Mouse (Mus musculus): ENCODE data around the gene Tm2d1. TPM values are rescaled to one million over a fixed set of nuclear protein-coding genes. Genes with fewer than 3 reads are reported as not detected.

Tm2d1 gene
- polyA plus RNA-seq, 1 experiment = 4.0 TPM

- WGBS = 91% methylated on average over 8 of the region's 8 CpGs
- Histone ChIP-seq H3K27me3 (ENCODE audit: control insufficient read depth, insufficient read depth, low read length) (no peaks in the 10 kb centered on the region), H3K4me1 (ENCODE audit: control insufficient read depth, insufficient read depth, insufficient read length) (no peaks in the 10 kb centered on the region), H3K27ac (ENCODE audit: insufficient read depth, low read length) (no peak overlapping the region), H3K36me3 (ENCODE audit: control insufficient read depth, insufficient read depth, low read length) (no peaks in the 10 kb centered on the region), H3K4me3 (ENCODE audit: extremely low read depth, insufficient read depth, insufficient read length) (no peak overlapping the region)
- no peak for DNase-seq (ENCODE audit: low read depth in 1 of 2, low spot score in 2 of 2)
- TF ChIP-seq CTCF (IDR thresholded peaks at IDR 0.05; ENCODE audit: extremely low read depth, insufficient read depth, insufficient read length, insufficient replicate concordance) (no peak), POLR2A (IDR thresholded peaks at IDR 0.05; ENCODE audit: low read depth, low read length) (no peak)
Measured at GRCm38 (mm10) chr4:98335726-98336125, 47.4 kb downstream of the Tm2d1 start.

GRCm38 (mm10) chr4:98322223-98322622 is 60.9 kb downstream of the Tm2d1 start:
- WGBS = under 1% methylated on average over 29 of the region's 29 CpGs
- TF ChIP-seq CTCF (IDR thresholded peaks at IDR 0.05; ENCODE audit: extremely low read depth, insufficient read depth, insufficient read length, insufficient replicate concordance) = peak; percentile 95
- no peak for TF ChIP-seq POLR2A (IDR thresholded peaks at IDR 0.05; ENCODE audit: low read depth, low read length)
- 0 out of 2 replicates have a peak, but pooled peaks cover 3% of the 10 kb centered on the region for H3K27me3 ChIP-seq (ENCODE audit: control insufficient read depth, insufficient read depth, low read length)
- peak overlapping the region; percentile 37 for H3K4me3 ChIP-seq (ENCODE audit: extremely low read depth, insufficient read depth, insufficient read length)
- H3K27ac ChIP-seq (ENCODE audit: insufficient read depth, low read length) = no peak overlapping the region
- H3K36me3 ChIP-seq (ENCODE audit: control insufficient read depth, insufficient read depth, low read length) = no peaks in the 10 kb centered on the region
- peak; percentile 58 to 87 for DNase-seq (ENCODE audit: low read depth in 1 of 2, low spot score in 2 of 2)
- no peaks in the 10 kb centered on the region for H3K4me1 ChIP-seq (ENCODE audit: control insufficient read depth, insufficient read depth, insufficient read length)

- H3K27me3 ChIP-seq (ENCODE audit: control insufficient read depth, insufficient read depth, low read length) = 0 out of 2 replicates have a peak, but pooled peaks cover 3% of the 10 kb centered on the region
- no peaks in the 10 kb centered on the region for H3K4me1 ChIP-seq (ENCODE audit: control insufficient read depth, insufficient read depth, insufficient read length)
- WGBS = 27% methylated on average over 18 of the region's 18 CpGs
- peak in 1 of 2 experiments; percentile 5 for DNase-seq (ENCODE audit: low read depth in 1 of 2, low spot score in 2 of 2)
- TF ChIP-seq POLR2A (IDR thresholded peaks at IDR 0.05; ENCODE audit: low read depth, low read length) (no peak), CTCF (IDR thresholded peaks at IDR 0.05; ENCODE audit: extremely low read depth, insufficient read depth, insufficient read length, insufficient replicate concordance) (no peak)
- no peak overlapping the region for H3K27ac ChIP-seq (ENCODE audit: insufficient read depth, low read length)
- H3K36me3 ChIP-seq (ENCODE audit: control insufficient read depth, insufficient read depth, low read length) = no peaks in the 10 kb centered on the region
- H3K4me3 ChIP-seq (ENCODE audit: extremely low read depth, insufficient read depth, insufficient read length) = peak overlapping the region; percentile 37
Measured at GRCm38 (mm10) chr4:98321371-98322111, 61.6 kb downstream of the Tm2d1 start.

- DNase-seq (ENCODE audit: low read depth in 1 of 2, low spot score in 2 of 2) = no peak
- 79% methylated on average over 3 of the region's 3 CpGs for WGBS
- no peaks in the 10 kb centered on the region for H3K4me1 ChIP-seq (ENCODE audit: control insufficient read depth, insufficient read depth, insufficient read length)
- H3K27ac ChIP-seq (ENCODE audit: insufficient read depth, low read length) = no peak overlapping the region
- no peak overlapping the region for H3K4me3 ChIP-seq (ENCODE audit: extremely low read depth, insufficient read depth, insufficient read length)
- no peaks in the 10 kb centered on the region for H3K36me3 ChIP-seq (ENCODE audit: control insufficient read depth, insufficient read depth, low read length)
- 0 out of 2 replicates have a peak, but pooled peaks cover 3% of the 10 kb centered on the region for H3K27me3 ChIP-seq (ENCODE audit: control insufficient read depth, insufficient read depth, low read length)
- TF ChIP-seq CTCF (IDR thresholded peaks at IDR 0.05; ENCODE audit: extremely low read depth, insufficient read depth, insufficient read length, insufficient replicate concordance) (no peak), POLR2A (IDR thresholded peaks at IDR 0.05; ENCODE audit: low read depth, low read length) (no peak)
Measured at GRCm38 (mm10) chr4:98318769-98319168, 64.3 kb downstream of the Tm2d1 start.

- H3K36me3 ChIP-seq (ENCODE audit: control insufficient read depth, insufficient read depth, low read length) = no peaks in the 10 kb centered on the region
- WGBS = 92% methylated on average over 2 of the region's 2 CpGs
- no peak for DNase-seq (ENCODE audit: low read depth in 1 of 2, low spot score in 2 of 2)
- H3K4me1 ChIP-seq (ENCODE audit: control insufficient read depth, insufficient read depth, insufficient read length) = no peaks in the 10 kb centered on the region
- H3K4me3 ChIP-seq (ENCODE audit: extremely low read depth, insufficient read depth, insufficient read length) = no peak overlapping the region
- H3K27ac ChIP-seq (ENCODE audit: insufficient read depth, low read length) = no peak overlapping the region
- no peak for TF ChIP-seq POLR2A (IDR thresholded peaks at IDR 0.05; ENCODE audit: low read depth, low read length)
- H3K27me3 ChIP-seq (ENCODE audit: control insufficient read depth, insufficient read depth, low read length) = 0 out of 2 replicates have a peak, but pooled peaks cover 3% of the 10 kb centered on the region
Measured at GRCm38 (mm10) chr4:98317149-98317548, 66.0 kb downstream of the Tm2d1 start.

Other genes starting within 250 kb of the Tm2d1 start
- 4.9 TPM in 2 replicates for gene Patj, start 12.5 kb upstream of the Tm2d1 start, polyA plus RNA-seq (2012; rRNA removed)

Data from spleen, adult 2 months (tissue).